Mouse (Mus musculus): Measurements from ENCODE around the gene Strn4. TPM values are rescaled to one million over a fixed set of nuclear protein-coding genes. Genes with fewer than 3 reads are reported as not detected.

Strn4 gene
- total and polyA plus RNA-seq, 3 experiments = 55.8 to 93.5 TPM; not detected in 1

- Histone ChIP-seq H3K27me3 (ENCODE audit: control insufficient read depth in 1 of 2, insufficient read depth in 2 of 2, low read length in 2 of 2) (no peaks in the 10 kb centered on the region), H3K36me3 (ENCODE audit: control insufficient read depth in 1 of 2, insufficient read depth in 2 of 2, low read length in 2 of 2) (no peaks in the 10 kb centered on the region; a peak in 1 of 4 replicates)
These were observed 6.0 kb upstream of the Strn4 start for GRCm38 (mm10) chr7:16809739-16810138.

GRCm38 (mm10) chr7:16810399-16810919, 5.2 kb upstream of the Strn4 start:
- no peaks in the 10 kb centered on the region for H3K79me2 ChIP-seq (ENCODE audit: control insufficient read depth, insufficient read depth, low read length, poor library complexity)
- TF ChIP-seq MAX (IDR thresholded peaks at IDR 0.05; ENCODE audit: low read length) = no peak
- TF ChIP-seq USF1 (IDR thresholded peaks at IDR 0.05; ENCODE audit: low read depth, low read length) = no peak
- TF ChIP-seq GABPA (IDR thresholded peaks at IDR 0.05; ENCODE audit: low read depth, low read length) = no peak
- no peak for TF ChIP-seq MYB (IDR thresholded peaks at IDR 0.05; ENCODE audit: low read depth, low read length)
- no peak overlapping the region for H3K4me3 ChIP-seq (ENCODE audit: control insufficient read depth in 1 of 2, insufficient read depth in 1 of 2, low read depth in 2 of 2, low read length in 2 of 2)
- no peak overlapping the region for H3K9ac ChIP-seq (ENCODE audit: control insufficient read depth, low read depth, low read length, poor library complexity, severe bottlenecking)
- no peaks in the 10 kb centered on the region for H3K27me3 ChIP-seq (ENCODE audit: control insufficient read depth in 1 of 2, insufficient read depth in 2 of 2, low read length in 2 of 2)
- H3K9me3 ChIP-seq (replicated peaks; ENCODE audit: insufficient read depth, low read length) = no peaks in the 10 kb centered on the region
- DNase-seq (ENCODE audit: low read depth, low spot score) = no peak
- H3K27ac ChIP-seq (ENCODE audit: control insufficient read depth, low read depth, low read length) = no peak overlapping the region
- H3K36me3 ChIP-seq (ENCODE audit: control insufficient read depth in 1 of 2, insufficient read depth in 2 of 2, low read length in 2 of 2) = no peaks in the 10 kb centered on the region; a peak in 1 of 4 replicates
- H3K4me1 ChIP-seq (ENCODE audit: control insufficient read depth in 1 of 2, insufficient read depth in 2 of 2, low read length in 2 of 2) = no peaks in the 10 kb centered on the region

More at GRCm38 (mm10) chr7:16809739-16810138, 6.0 kb upstream of the Strn4 start:
- no peaks in the 10 kb centered on the region for H3K9me3 ChIP-seq (replicated peaks; ENCODE audit: insufficient read depth, low read length)
- no peak overlapping the region for H3K4me3 ChIP-seq (ENCODE audit: control insufficient read depth in 1 of 2, insufficient read depth in 1 of 2, low read depth in 2 of 2, low read length in 2 of 2)
- no peak overlapping the region for H3K9ac ChIP-seq (ENCODE audit: control insufficient read depth, low read depth, low read length, poor library complexity, severe bottlenecking)
- H3K79me2 ChIP-seq (ENCODE audit: control insufficient read depth, insufficient read depth, low read length, poor library complexity) = no peaks in the 10 kb centered on the region
- H3K27ac ChIP-seq (ENCODE audit: control insufficient read depth, low read depth, low read length) = no peak overlapping the region
- peak; percentile 53 for DNase-seq (ENCODE audit: low read depth, low spot score)
- H3K4me1 ChIP-seq (ENCODE audit: control insufficient read depth in 1 of 2, insufficient read depth in 2 of 2, low read length in 2 of 2) = no peaks in the 10 kb centered on the region; a peak in 1 of 4 replicates
- TF ChIP-seq USF1 (IDR thresholded peaks at IDR 0.05; ENCODE audit: low read depth, low read length) (no peak), POLR2A (IDR thresholded peaks at IDR 0.05; ENCODE audit: control insufficient read depth in 1 of 2, insufficient read depth in 1 of 2, low read depth in 1 of 2, low read length in 2 of 2, poor library complexity in 1 of 2) (0 out of 4 replicates have a peak, but pooled peaks of 1 of the 2 experiments have one; percentile 25), MYB (IDR thresholded peaks at IDR 0.05; ENCODE audit: low read depth, low read length) (no peak), CTCF (IDR thresholded peaks at IDR 0.05 in 2 of 3, conservative IDR thresholded peaks at IDR 0.05 in 1 of 3; ENCODE audit: control insufficient read depth in 1 of 3, insufficient read depth in 1 of 3, low read depth in 2 of 3, low read length in 3 of 3, poor library complexity in 1 of 3, severe bottlenecking in 1 of 3) (peak; percentile 67 to 73 (median 69)), SMC3 (IDR thresholded peaks at IDR 0.05; ENCODE audit: low read depth, low read length) (peak; percentile 42)

- H3K4me3 ChIP-seq (ENCODE audit: control insufficient read depth in 1 of 2, insufficient read depth in 1 of 2, low read depth in 2 of 2, low read length in 2 of 2) = no peak overlapping the region
- H3K79me2 ChIP-seq (ENCODE audit: control insufficient read depth, insufficient read depth, low read length, poor library complexity) = no peaks in the 10 kb centered on the region
- H3K4me1 ChIP-seq (ENCODE audit: control insufficient read depth in 1 of 2, insufficient read depth in 2 of 2, low read length in 2 of 2) = peaks cover 3 to 4% of the 10 kb centered on the region in 2 experiments; a peak in 3 of 4 replicates
- peaks cover 0 to 3% of the 10 kb centered on the region in 2 experiments; a peak in 2 of 4 replicates for H3K36me3 ChIP-seq (ENCODE audit: control insufficient read depth in 1 of 2, insufficient read depth in 2 of 2, low read length in 2 of 2)
- H3K9me3 ChIP-seq (replicated peaks; ENCODE audit: insufficient read depth, low read length) = no peaks in the 10 kb centered on the region
- no peak overlapping the region for H3K27ac ChIP-seq (ENCODE audit: control insufficient read depth, low read depth, low read length)
- TF ChIP-seq ELF1 (IDR thresholded peaks at IDR 0.05; ENCODE audit: low read depth, low read length) (no peak), MEF2A (IDR thresholded peaks at IDR 0.05; ENCODE audit: extremely low read depth, insufficient replicate concordance, low read depth, low read length, poor library complexity, severe bottlenecking) (no peak), UBTF (IDR thresholded peaks at IDR 0.05; ENCODE audit: borderline replicate concordance, insufficient read depth, low read depth, low read length) (no peak), EP300 (IDR thresholded peaks at IDR 0.05; ENCODE audit: low read depth in 1 of 2, low read length in 2 of 2) (no peak), SMC3 (IDR thresholded peaks at IDR 0.05; ENCODE audit: low read depth, low read length) (no peak), CHD1 (IDR thresholded peaks at IDR 0.05; ENCODE audit: low read depth, low read length) (no peak)
- DNase-seq (ENCODE audit: low read depth, low spot score) = no peak
- no peak overlapping the region for H3K9ac ChIP-seq (ENCODE audit: control insufficient read depth, low read depth, low read length, poor library complexity, severe bottlenecking)
- H3K27me3 ChIP-seq (ENCODE audit: control insufficient read depth in 1 of 2, insufficient read depth in 2 of 2, low read length in 2 of 2) = no peaks in the 10 kb centered on the region
These were observed 4.6 kb upstream of the Strn4 start for GRCm38 (mm10) chr7:16810920-16811648.
